Mouse (Mus musculus) gastrocnemius, postnatal 25 days (tissue): ENCODE measurements at regions not wholly inside any gene's neighbourhood (a gene's known extent, or its start where the extent isn't known, plus 50 kb on each side); places are given as distances from the start of the nearest gene placed in this dataset.

Source experiments
- DNase-seq: peaks from one replicate; pipeline ENCODE4 v3.0.0; 2022

DNA sequence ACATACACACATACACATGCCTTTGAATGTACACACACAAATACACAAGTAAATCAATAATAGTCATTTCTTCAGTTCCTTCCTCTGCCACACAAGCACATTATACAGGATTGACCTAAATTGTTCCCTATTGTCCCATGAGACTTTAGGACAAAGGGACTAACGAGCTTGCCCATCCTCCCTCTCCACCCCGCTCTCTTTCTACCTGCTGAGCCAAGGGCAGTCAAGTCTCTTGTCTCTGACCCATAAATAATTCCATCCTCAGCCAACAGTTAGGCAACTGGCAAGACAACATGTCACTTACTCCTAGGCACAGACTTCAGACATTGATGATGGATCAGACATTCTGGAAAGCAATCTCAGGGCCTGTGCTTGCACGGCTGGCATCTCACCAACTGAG lies 56.3 kb upstream of the Kcnk2 start:
- no peak for DNase-seq
